Mouse (Mus musculus) ES-Bruce4 (cell line): ENCODE results near the gene Slc2a13. TPM values are rescaled to one million over a fixed set of nuclear protein-coding genes. Genes with fewer than 3 reads are reported as not detected.

Source experiments
- H3K27ac ChIP-seq: 2 replicates; pipeline ENCODE4 v1.5.1; 2012; ENCODE audit warnings: low read length, inconsistent platforms; ENCODE audit not compliant: insufficient read depth
- H3K27me3 ChIP-seq: 2 replicates; pipeline ENCODE4 v1.6.1; 2012; ENCODE audit warnings: mild to moderate bottlenecking, low read length, inconsistent platforms; ENCODE audit not compliant: control insufficient read depth, poor library complexity, insufficient read depth, severe bottlenecking
- H3K36me3 ChIP-seq: 2 replicates; pipeline ENCODE4 v1.6.1; 2012; ENCODE audit warnings: inconsistent platforms, mild to moderate bottlenecking, low read length, moderate library complexity; ENCODE audit not compliant: control insufficient read depth, poor library complexity, insufficient read depth, severe bottlenecking
- H3K4me1 ChIP-seq: one replicate; pipeline ENCODE4 v1.8.1; 2011; ENCODE audit warnings: low read length; ENCODE audit not compliant: control insufficient read depth, insufficient read depth
- H3K4me3 ChIP-seq: 2 replicates; pipeline ENCODE4 v1.5.1; 2011; ENCODE audit warnings: low read depth, mild to moderate bottlenecking, low read length
- H3K9ac ChIP-seq: 2 replicates; pipeline ENCODE4 v1.6.1; 2012; ENCODE audit warnings: low read depth, mild to moderate bottlenecking, inconsistent platforms; ENCODE audit not compliant: poor library complexity, severe bottlenecking
- H3K9me3 ChIP-seq: replicated peaks from 2 replicates; pipeline ENCODE4 v1.6.1; 2012; ENCODE audit warnings: mild to moderate bottlenecking, low read length, inconsistent platforms; ENCODE audit not compliant: control insufficient read depth, poor library complexity, insufficient read depth, severe bottlenecking
- CTCF ChIP-seq: IDR thresholded peaks from one replicate; pipeline ENCODE4 v1.8.1; 2011; ENCODE audit warnings: low read depth, low read length
- EP300 ChIP-seq: IDR thresholded peaks from 2 replicates; pipeline ENCODE4 v1.6.1; 2011; ENCODE audit warnings: low read depth, low read length; ENCODE audit not compliant: insufficient read depth
- POLR2A ChIP-seq: IDR thresholded peaks from one replicate; pipeline ENCODE4 v1.8.1; 2011; ENCODE audit warnings: low read length; ENCODE audit not compliant: insufficient read depth
- polyA plus RNA-seq: library from polyadenylated mRNA; stranded (reverse); fragments of >200 nt; gene quantifications from 2 replicates; pipeline ENCODE4 v1.2.4, GENCODE M21; 2011; ENCODE audit warnings: low read depth; ENCODE audit not compliant: missing spikeins, insufficient read depth, insufficient read length

The Slc2a13 gene
- polyA plus RNA-seq, 1 experiment, result not detected

DNA sequence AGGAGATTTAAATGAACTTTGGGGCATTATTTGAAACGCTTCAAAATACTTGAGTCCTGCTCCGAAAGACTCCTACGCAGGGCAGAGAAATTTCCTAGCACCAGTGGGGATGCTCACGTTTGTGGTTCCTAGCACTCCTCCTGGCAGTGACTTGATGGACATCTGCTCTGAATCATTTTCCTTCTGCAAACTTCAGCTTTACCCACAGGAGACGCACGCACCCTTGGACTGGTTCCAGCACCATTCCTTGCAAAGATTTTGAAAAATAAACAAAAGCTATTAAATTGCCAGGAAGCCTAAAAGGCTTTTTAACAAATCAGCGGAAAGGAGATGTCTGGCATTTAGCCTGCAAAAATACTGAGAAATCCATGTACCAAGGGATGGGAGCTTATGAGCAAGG lies 28.1 kb upstream of the Slc2a13 start:
- no peaks in the 10 kb centered on the region for H3K9me3 ChIP-seq
- H3K36me3 ChIP-seq, result no peaks in the 10 kb centered on the region
- no peak overlapping the region for H3K4me3 ChIP-seq
- H3K27ac ChIP-seq, result no peak overlapping the region
- no peak for TF ChIP-seq EP300
- H3K9ac ChIP-seq, result no peak overlapping the region
- H3K27me3 ChIP-seq, result no peaks in the 10 kb centered on the region
- H3K4me1 ChIP-seq, result no peaks in the 10 kb centered on the region

DNA sequence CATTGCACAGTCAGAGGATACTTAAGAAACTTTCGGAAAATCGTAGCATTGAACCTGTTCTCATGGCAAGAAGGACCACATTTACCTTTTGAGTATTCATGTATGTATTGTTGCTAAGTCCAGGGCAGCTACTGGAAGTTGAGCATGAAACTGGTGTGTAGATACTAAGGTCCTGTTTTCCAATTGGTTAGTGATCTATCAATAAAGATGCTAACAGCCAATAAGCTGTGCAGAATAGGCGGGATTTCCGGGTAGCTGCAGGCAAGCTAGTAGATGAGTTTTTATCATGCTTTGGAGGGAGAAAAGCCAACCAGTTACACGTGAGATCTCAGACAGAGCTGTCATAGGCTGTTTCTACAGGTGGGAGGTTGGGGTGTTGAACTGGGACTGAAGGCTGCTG lies 24.2 kb upstream of the Slc2a13 start:
- TF ChIP-seq POLR2A (no peak), EP300 (no peak), CTCF (no peak)
- H3K36me3 ChIP-seq, result no peaks in the 10 kb centered on the region
- no peak overlapping the region for H3K9ac ChIP-seq
- no peaks in the 10 kb centered on the region for H3K27me3 ChIP-seq
- no peaks in the 10 kb centered on the region for H3K9me3 ChIP-seq
- no peak overlapping the region for H3K27ac ChIP-seq
- H3K4me1 ChIP-seq, result no peaks in the 10 kb centered on the region
- no peak overlapping the region for H3K4me3 ChIP-seq

- Histone ChIP-seq H3K27ac (no peak overlapping the region), H3K9ac (no peak overlapping the region), H3K4me1 (no peaks in the 10 kb centered on the region), H3K9me3 (no peaks in the 10 kb centered on the region), H3K27me3 (peaks cover 7% of the 10 kb centered on the region), H3K36me3 (no peaks in the 10 kb centered on the region), H3K4me3 (no peak overlapping the region)
- TF ChIP-seq POLR2A, result no peak
- no peak for TF ChIP-seq EP300
- no peak for TF ChIP-seq CTCF
These were observed 1.4 kb upstream of the Slc2a13 start for GRCm38 (mm10) chr15:91574492-91574891.

GRCm38 (mm10) chr15:91572421-91573069 lies 516 bp downstream of the Slc2a13 start:
- TF ChIP-seq CTCF (no peak), POLR2A (no peak), EP300 (no peak)
- Histone ChIP-seq H3K27me3 (peaks cover 7% of the 10 kb centered on the region), H3K4me3 (peak overlapping the region; percentile 72), H3K9me3 (no peaks in the 10 kb centered on the region), H3K9ac (peak overlapping the region; percentile 53), H3K27ac (no peak overlapping the region), H3K36me3 (no peaks in the 10 kb centered on the region), H3K4me1 (no peaks in the 10 kb centered on the region)

- H3K27ac ChIP-seq, result no peak overlapping the region
- peaks cover 7% of the 10 kb centered on the region for H3K27me3 ChIP-seq
- TF ChIP-seq EP300, result no peak
- no peak for TF ChIP-seq POLR2A
- peak overlapping the region; percentile 53 for H3K9ac ChIP-seq
- peak overlapping the region; percentile 72 for H3K4me3 ChIP-seq
- H3K36me3 ChIP-seq, result no peaks in the 10 kb centered on the region
- H3K9me3 ChIP-seq, result no peaks in the 10 kb centered on the region
- no peaks in the 10 kb centered on the region for H3K4me1 ChIP-seq
These were observed 1.1 kb downstream of the Slc2a13 start for GRCm38 (mm10) chr15:91571981-91572380.

- Histone ChIP-seq H3K36me3 (no peaks in the 10 kb centered on the region), H3K9me3 (no peaks in the 10 kb centered on the region), H3K27ac (no peak overlapping the region), H3K9ac (no peak overlapping the region), H3K27me3 (peaks cover 3% of the 10 kb centered on the region), H3K4me3 (no peak overlapping the region), H3K4me1 (no peaks in the 10 kb centered on the region)
- TF ChIP-seq CTCF (no peak), POLR2A (no peak), EP300 (no peak)
These were observed 6.3 kb downstream of the Slc2a13 start for GRCm38 (mm10) chr15:91566784-91567183.
